Mouse (Mus musculus): ENCODE results near the gene Gm17693.
"Not testable (repeated sequence)": the region's sequence is repeated elsewhere in the genome, so short reads cannot be mapped to it uniquely, and the experiment has no call there.

The Gm17693 gene

GRCm38 (mm10) chrX:125705144-125705543 is at the start of gene Gm17693:
Gene Gm17693 (plus strand): TSS chrX:125705444.
- DNase-seq (ENCODE audit: low read depth, low spot score) = not testable (repeated sequence)

Measured in embryo, embryonic 11.5 days (tissue).